Mouse (Mus musculus): ENCODE data around the gene Parp14.

The Parp14 gene

DNA sequence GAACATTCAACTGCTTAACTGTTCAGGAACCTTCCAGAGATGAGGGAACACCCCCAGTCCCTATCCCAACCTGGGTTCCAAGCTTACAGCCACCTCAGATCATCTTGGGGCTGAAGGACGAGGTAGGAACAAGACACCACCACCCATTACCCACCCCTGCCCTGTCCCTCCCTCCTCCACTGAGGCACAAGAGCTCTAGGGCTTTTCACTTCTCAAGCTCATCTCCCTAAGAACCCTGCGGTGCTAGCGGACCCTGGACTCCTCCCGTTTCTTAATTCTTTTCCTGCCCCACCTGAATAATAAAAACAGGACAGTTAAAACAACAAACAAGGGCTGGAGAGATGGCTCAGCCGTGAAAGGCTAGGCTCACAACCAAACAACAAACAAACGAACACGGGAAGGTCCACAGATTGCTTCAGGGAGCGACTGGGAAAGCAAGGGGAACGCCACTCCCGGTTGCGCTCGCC, 730 bp downstream of the Parp14 start:
- DNase-seq (ENCODE audit: low read depth, low spot score): peak; percentile 16

DNA sequence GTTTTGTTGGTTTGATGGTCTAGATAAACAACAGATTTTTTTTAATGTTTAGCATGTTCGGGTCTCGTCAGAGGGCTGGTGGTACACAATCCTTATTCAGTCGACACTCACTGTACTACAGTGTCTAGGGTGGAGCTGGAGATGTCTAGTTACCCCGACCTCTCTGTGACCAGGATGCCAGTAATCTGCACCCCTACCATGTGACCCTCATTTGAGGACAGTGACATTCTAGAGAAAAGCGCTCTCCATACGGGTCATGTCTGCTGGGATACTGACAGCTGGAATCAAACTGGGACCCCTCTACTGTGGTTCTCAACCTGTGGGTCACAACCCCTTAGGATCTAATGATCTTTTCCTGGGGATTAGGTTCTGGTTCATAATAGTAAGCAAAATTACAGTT, 1.7 kb downstream of the Parp14 start:
- no peak for DNase-seq (ENCODE audit: low read depth, low spot score)

DNA sequence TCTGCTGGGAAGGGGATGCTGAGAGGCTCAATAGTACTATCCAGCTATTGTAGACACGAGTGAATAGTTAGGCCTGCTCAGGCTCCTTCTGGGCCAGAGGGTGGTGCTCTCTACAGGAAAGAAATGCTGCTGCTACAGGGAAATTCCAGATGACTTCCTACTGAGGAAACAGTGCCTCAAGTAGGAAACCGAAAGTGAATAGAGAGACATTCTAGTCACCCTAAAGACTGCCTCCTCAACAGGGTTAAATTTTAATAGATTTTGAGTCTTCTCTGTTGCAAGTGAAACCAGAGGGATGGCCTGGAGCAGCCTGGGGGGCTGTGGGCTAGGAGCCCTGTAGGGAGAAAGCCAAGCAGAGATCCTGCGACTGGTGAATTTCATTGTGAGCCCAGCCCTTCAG, 2.2 kb downstream of the Parp14 start:
- no peak for DNase-seq (ENCODE audit: low read depth, low spot score)

DNA sequence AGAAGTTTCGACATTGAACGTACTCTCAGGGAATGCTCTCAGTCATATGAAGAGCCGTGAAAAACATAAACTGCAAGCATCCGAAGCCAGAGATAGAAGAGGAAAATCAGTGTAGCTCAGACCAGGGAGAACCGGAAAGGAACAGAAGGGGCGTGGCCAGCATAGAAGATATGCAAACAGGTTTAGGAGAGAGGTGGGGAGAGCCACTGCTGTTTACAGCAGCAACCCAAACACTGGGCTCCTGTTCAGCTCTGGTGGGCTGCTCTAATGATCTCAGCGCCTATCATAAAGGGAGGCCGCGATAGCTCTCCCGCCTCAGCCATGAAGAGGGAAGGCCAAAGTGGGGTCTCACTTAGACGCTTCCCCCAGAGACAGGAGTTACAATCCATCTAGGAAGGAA, 3.6 kb downstream of the Parp14 start:
- no peak for DNase-seq (ENCODE audit: low read depth, low spot score)

DNA sequence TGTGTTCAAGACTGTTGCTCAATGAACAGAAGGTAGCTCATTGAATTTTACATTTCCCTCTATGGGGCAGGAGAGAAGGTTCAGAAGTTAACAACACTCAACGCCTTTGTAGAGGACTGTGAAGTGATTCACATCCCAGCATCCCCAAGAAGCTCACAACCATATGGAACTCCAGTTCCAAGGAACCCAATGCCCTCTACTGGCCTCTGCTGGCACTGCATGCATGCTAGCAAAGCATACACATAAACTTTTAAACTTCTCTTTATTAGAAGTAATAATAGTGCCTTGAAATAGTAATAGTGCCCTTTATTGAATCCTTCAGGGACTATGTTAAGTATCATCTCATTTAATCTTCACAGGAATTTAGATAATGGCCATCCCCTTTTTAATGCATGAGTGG, 9.3 kb downstream of the Parp14 start:
- DNase-seq (ENCODE audit: low read depth, low spot score): no peak

DNA sequence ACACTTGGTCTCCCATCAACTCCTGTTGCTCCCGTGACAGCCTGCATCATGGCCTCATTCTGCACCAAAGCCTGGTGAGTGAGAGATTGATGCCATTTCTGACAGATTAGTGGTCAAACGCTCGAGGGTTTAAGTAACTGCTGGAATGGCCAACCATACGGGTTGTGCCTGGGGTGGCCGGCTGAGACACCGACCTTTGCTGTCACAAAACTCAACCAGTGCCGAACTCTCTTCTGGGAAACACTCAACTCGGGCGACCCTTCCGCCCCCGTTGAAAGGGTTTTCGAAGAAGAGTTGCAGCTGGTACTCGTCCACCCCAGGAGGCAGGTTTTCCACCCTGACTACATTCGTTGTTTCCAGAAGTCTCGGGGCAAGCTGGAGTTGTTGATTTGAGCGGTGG, 11.1 kb downstream of the Parp14 start:
- no peak for DNase-seq (ENCODE audit: low read depth, low spot score)

DNA sequence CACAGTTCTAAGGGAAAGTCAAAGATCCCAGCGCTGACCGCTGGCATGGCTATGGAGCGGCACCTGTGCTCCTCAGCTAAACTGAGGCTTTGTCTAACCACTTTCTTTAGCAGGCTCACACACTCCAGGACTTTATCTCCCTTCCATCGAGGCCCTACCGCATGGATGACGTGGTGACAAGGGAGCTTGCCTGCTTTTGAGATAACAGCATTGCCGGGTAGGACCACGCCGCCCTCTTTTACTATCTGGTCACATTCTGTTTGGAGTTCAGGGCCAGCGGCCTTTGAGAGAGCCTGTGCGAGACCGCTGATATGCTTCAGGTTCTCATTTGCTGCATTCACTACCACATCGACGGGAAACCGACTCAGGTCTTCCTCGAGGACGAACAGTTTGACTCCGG, 14.6 kb downstream of the Parp14 start:
- no peak for DNase-seq (ENCODE audit: low read depth, low spot score)

DNA sequence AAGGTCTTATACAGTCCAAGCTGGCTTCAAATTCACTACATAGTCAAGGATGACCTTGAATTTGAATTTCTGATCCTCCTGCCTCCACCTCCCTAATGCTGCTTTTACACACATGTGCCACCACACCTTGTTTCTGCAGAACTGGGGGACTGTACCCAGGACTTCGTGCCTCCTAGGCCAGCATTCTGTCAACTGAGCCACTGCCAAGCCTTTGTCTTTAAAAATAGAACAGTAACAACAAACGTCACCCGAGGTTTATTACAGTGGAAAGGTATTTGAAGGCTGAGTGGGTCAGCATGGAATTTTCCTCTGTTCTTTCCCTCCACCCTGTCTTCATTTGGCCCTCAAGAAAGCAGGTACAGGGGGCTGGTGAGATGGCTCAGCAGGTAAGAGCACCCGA, 15.5 kb downstream of the Parp14 start:
- DNase-seq (ENCODE audit: low read depth, low spot score): no peak

DNA sequence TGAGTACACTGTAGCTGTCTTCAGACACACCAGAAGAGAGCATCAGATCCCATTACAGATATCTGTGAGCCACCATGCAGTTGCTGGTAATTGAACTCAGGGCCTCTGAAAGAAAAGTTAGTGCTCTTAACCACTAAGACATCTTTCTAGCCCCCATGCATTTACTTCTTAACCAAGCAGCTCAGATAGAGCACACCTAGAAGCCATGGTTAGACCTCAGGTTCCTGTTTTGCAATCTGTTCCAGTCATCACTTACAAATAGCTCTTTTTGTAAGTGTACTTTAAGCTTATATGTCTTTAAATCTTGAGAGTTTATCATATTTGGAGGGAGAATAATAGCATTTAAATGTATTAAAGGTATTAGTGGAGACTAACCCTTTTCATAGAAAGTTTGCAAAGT, 24.2 kb downstream of the Parp14 start:
- DNase-seq (ENCODE audit: low read depth, low spot score): no peak

DNA sequence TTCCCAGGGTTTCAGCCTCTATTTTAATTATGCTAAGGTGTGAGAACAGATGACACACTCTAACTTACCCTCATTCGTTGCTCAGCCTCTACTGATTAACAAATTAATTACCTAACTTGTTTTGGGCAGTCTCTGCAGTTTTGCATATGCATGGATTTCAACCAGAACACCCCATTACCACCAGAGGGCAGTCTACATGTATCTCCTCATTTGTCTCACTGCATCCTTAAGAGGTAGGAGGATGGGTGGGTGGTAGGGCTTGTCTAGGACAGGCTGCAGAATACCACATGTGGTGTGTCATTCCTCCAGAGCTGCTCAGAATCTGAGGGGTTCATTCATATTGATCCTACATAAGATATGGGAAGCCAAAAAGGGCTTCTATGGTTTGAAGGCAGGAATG, 31.7 kb downstream of the Parp14 start:
- DNase-seq (ENCODE audit: low read depth, low spot score): peak; percentile 23

DNA sequence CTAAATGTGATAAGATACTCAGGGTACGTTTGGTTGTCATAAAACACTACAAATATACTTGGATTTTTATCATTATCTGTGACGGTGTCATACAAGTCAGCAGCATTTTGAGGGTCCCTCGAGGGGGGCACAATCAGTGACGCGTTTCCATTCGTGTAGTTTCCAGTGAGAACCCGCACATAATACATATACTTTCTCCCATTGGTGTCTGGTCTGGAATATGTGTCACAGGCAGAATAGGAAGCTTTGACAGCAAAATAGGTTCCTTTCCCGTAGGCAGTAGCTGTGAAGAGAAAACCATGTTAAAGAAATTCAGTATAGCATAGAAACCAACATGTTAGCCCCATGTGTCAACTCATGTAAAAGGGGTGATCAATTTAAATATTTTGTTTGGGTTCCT, 36.7 kb downstream of the Parp14 start:
- DNase-seq (ENCODE audit: low read depth, low spot score): no peak

DNA sequence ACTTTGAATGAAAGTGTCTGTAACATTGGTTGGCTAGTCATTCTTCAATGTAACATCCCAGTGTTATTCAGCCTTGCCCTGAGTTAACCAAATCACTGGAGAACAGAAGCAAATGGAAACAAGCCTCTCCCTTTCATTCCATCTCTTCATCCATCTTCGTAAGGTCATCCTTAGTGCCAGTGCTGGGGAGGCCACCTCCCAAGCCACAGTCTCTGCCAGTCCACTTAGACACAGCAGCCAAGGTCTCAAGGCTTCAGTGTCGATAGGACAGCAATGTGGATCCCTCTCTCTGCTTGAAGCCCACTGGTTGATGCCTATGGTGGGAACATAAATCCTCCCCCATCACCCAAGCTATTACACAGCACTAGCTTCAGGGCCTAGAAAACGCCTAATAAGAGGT, 38.4 kb downstream of the Parp14 start:
- DNase-seq (ENCODE audit: low read depth, low spot score): no peak

DNA sequence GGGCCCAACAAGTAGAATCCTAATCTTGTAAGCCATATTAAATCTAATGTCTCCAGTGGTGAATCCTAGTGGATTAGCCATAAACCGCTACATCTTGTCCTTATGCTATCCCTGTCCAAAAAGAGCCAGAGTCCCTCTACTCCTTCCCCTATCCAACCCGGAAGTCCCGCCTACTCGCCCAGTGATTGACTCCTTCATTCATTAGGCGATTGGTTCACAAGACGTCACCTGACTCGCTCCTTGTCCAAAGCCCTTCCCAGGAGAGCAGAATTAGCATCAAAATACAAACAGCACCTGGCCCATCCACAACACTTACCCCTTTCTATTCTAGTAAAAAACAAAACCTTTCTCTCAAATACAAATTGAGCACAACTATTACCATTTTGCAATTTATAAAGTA, 41.3 kb downstream of the Parp14 start:
- DNase-seq (ENCODE audit: low read depth, low spot score): no peak

DNA sequence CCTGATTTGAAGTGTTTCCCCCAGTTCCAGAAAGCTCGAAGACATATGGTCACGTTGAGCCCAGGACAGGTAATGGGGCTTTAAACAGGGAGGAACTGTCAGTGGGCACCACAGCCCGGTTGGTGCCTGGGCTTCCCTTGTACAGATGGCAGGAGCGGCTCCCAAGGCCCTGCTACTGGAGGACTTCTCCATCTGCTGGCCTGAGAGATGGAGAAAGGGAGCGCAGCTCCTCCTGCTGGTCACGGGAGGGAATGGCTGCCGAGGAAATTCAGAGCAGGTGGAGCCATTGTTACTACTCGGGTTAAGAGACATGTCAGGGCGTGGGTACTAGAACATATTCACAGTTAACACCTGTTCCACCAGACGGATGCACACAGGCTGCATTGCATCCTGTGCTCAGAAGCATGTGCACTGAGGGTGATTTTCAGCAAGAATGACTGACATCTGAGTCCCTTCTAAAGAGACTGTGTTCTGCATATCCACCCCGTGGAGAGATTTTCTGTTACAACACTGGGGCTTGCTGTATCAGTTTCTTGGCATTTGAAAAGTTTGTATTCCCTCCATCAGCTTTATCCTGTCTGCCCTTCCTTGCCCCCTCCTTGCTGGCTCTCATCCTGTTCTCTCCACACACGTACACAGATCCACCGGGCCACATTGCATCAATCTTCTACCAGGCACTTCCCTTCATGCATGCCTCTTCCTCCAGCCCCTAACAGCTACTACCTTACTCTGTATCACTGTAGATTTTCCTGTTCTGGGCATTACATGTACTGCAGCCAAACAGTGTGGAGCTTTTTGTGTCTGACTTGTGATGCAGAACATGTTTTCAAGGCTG, 53.9 kb downstream of the Parp14 start:
- DNase-seq (ENCODE audit: low read depth, low spot score): peak; percentile 78

DNA sequence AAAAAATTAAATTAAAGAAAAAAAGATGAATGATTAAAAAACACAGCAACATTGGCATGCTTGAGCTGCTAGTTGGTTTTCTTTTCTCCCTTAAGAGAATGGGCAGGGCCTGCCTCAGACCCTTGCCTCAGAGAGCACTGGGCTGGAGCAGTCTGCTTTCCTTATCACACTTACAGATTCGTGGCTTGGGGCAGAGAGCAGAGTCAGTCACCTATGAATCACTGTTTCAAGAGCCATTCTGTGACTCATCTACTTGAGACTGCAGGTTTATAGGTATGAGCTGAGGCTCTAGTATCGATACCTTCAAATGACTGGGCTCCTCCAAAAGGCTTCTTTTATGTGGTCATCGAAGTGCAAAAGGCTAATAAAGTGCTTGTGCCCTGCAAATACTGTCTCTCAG, 58.2 kb downstream of the Parp14 start:
- no peak for DNase-seq (ENCODE audit: low read depth, low spot score)

DNA sequence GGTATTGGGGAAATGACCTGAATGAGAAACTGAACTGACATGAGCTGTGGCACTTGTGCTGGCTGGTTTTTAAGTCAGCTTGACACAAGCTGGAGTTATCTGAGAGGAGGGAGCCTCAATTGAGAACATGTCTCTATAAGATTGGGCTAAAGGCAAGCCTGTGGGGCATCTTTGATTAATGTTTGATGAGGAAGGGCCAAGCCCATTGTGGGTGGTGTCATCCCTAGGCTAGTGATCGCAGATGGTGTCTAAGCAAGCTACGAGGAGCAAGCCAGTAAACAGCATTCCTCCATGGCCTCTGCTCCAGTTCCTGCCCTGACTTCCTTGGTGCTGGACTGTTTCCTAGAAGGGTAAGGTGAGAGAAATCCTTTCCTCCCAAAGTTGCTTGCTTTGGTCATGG, 62.5 kb downstream of the Parp14 start:
- DNase-seq (ENCODE audit: low read depth, low spot score): no peak

DNA sequence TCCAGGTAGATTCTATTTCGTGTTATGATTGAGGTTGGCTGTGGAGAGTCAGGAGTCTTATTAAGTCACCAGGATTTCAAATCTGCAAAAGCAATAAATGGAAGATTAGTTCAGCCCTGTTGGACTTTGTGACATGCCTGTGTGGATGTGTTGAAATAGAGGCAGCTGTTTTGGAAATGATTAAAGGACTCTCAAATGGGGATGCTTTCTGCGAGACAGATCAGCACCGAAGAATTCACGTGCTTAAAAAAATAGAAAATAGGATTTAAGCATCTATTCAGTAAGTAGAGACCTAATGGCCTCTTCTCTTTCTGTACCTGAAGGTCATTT, 63.7 kb downstream of the Parp14 start:
- no peak for DNase-seq (ENCODE audit: low read depth, low spot score)

DNA sequence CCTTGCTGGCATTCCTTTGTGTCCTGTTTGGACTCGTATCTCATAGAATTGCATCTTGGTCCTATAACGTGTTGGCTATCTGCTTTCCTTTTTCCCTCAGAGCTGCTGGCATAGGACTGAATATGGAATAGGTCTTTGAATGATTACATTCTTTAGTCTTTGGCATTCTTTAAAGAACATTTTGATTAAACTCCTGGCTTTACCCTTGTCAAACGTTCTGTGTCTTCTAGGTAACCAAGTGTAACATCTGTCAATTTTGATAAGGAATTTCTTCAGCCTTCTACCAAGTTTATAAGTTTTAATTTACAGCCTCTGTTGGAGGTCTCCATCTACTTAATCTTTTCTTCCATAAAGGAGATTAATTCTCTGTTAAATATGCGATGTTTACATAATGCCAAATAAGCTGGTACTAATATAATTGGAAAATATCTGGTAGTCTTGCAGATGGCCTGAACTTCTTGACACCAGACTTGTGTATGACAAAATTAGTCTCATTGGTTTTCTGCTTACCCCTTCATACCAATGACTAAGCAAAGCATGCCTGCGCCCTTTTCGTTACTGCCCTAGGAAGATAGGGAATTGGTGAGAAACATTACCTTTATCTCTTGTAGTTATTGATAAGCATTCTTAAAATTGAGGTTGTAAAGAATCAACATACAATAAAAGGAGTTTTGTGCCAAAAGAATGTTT, 64.2 kb downstream of the Parp14 start:
- no peak for DNase-seq (ENCODE audit: low read depth, low spot score)

DNA sequence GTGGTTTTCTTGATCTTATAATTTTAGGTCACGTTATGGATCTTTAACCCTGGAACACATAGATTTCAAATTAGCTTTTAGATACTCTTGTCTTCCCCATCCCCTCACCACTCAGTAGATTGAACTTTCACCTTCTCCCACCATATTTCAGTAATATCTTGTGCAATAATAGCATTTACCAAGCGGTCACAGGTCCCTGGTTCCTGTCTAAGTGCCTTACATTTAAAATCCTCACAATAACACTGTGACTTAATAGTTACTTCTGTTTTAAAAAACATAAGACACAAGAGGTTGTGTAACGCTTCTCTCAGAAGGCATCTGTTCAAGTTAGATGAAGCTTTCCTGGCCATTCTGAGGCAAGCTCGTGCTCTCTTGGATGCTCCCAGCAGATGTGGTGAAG, 67.6 kb downstream of the Parp14 start:
- DNase-seq (ENCODE audit: low read depth, low spot score): no peak

DNA sequence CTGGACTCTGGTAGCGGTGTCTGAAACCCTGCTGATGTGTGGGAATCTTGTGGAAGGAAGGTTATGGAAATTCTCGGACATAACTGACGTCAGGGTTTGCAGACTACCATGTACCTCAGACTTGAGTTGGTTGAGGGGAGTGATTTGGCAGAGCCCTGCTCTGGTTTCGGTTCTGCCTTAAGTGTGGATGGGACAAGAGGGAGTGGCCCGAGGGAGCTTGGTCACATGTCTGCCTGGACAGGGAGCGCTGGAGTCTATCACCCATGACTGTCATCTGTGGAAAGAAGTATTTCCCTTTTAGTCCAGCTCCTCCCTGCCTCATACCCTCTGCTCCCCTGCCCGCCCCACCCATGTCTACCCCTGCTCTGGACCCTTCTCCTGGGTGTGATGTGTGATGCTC, 69.2 kb downstream of the Parp14 start:
- no peak for DNase-seq (ENCODE audit: low read depth, low spot score)

DNA sequence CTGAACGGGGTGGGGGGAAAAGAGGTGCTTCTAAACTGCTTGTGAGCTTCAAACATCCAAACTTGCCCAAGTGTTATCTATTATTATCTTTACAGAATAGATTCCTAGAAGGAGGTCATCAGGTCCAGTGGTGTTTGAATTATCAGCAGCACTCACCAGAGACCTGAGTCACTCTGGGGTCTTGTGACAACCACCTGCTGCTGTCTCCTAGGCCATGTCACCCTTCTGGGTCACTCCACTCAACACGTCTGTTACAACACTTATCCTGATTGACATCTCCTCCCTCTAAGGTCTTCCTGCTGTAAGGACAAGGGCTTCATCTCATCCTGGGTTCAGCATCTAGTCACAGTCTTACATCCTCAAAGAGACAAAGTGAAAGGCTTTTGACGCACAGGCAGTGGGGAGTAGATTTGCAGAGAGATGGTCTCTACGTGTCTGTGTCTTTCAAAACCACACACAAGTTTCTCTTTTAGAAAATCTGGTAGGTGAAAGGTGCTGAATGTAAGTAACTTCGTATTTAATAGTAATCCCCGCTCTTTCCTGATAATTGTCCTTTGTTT, 79.3 kb downstream of the Parp14 start:
- DNase-seq (ENCODE audit: low read depth, low spot score): no peak

DNA sequence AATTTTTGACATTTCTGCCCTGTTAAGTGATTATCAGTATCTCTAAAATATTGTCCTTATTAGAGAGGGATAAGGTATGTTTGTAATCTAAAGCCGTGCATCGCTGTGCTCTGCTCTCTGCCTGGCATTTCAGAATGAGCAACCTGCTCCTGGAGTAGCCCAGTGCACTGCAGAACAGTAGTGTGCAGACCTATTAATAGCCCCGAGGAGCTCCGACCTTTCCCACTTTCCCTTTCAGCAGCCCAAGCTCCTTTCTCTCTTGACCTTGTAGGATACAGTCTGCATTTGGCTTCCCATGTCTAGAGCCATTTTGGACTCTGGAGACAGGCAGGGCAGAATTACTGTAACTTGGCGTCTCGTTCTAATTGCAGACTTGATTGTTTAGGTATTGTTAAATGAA, 83.0 kb downstream of the Parp14 start:
- DNase-seq (ENCODE audit: low read depth, low spot score): no peak

DNA sequence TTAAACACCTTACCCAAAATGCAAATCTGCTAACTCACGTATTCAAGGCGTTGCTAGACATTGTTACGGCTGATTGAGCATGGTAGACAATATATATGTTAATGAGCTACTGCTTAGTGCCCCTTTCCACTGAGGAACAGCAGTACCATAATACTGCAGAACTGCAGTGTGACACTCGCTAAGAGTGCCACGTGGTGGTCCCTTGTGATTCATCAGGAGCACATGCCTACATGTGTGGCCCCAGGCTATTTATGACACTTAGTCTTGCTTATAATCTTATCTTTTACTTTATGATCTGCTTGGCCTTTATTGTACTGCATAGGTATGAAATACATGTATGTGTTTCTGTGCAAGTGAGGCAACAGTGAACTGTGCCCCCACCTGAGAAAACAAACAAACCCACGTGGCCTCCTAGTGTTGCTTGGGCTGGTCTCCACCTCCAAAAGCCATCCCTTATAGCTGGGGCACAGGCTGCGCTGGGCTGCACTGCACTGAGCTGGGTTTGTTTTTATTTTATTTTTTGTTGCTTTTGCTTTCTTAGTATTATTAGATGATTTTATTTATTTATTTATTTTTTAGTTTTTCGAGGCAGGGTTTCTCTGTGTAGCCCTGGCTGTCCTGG, 83.7 kb downstream of the Parp14 start:
- DNase-seq (ENCODE audit: low read depth, low spot score): peak; percentile 7

Data from mesoderm, embryonic 11.5 days (tissue).